Mouse (Mus musculus) forebrain, embryonic 13.5 days (tissue): ENCODE data around the gene Gm49711. TPM values are rescaled to one million over a fixed set of nuclear protein-coding genes. Genes with fewer than 3 reads are reported as not detected.
A peak's percentile ranks its signal among the peaks of the same experiment; 100 is the strongest.

Source experiments
- ATAC-seq: fragments of 200-750 bp; cut with Nextera tagmentation; 2 replicates; pipeline ENCODE4 v1.8.0; 2017
- H3K27ac ChIP-seq: fragments of 300-500 bp; sonication (generic); 2 replicates; pipeline ENCODE4 v1.5.1; 2015; ENCODE audit warnings: inconsistent platforms, mild to moderate bottlenecking, moderate library complexity
- H3K27me3 ChIP-seq: fragments of 300-500 bp; sonication (generic); 2 replicates; pipeline ENCODE4 v1.6.1; 2015; ENCODE audit warnings: mild to moderate bottlenecking, inconsistent platforms
- H3K36me3 ChIP-seq: fragments of 300-500 bp; sonication (generic); 2 replicates; pipeline ENCODE4 v1.6.1; 2015; ENCODE audit warnings: mild to moderate bottlenecking, inconsistent platforms; ENCODE audit not compliant: poor library complexity, severe bottlenecking
- H3K4me1 ChIP-seq: fragments of 300-500 bp; sonication (generic); 2 replicates; pipeline ENCODE4 v1.6.1; 2015; ENCODE audit warnings: inconsistent platforms
- H3K4me2 ChIP-seq: fragments of 300-500 bp; sonication (generic); 2 replicates; pipeline ENCODE4 v1.6.1; 2015; ENCODE audit warnings: inconsistent platforms, mild to moderate bottlenecking, moderate library complexity
- H3K4me3 ChIP-seq: fragments of 300-500 bp; sonication (generic); 2 replicates; pipeline ENCODE4 v1.5.1; 2015; ENCODE audit warnings: mild to moderate bottlenecking, inconsistent platforms
- H3K9ac ChIP-seq: fragments of 300-500 bp; sonication (generic); 2 replicates; pipeline ENCODE4 v1.6.1; 2015; ENCODE audit warnings: mild to moderate bottlenecking, inconsistent platforms
- H3K9me3 ChIP-seq: fragments of 300-500 bp; sonication (generic); replicated peaks from 2 replicates; pipeline ENCODE4 v1.6.1; 2016; ENCODE audit warnings: inconsistent platforms
- WGBS: fragments of 180-500 bp; shearing (Covaris S2); methylation state at CpG from one replicate; pipeline ENCODE4 v1.1.7; 2015; 5-methylcytosine and 5-hydroxymethylcytosine counted together
- polyA plus RNA-seq: library from polyadenylated mRNA; unstranded; fragments of >200 nt; fragmentation: Nextera tagmentation; extraction: Ambion mirVana; gene quantifications from 2 replicates; pipeline ENCODE4 v1.2.1, GENCODE M21; 2015

Gene Gm49711
- polyA plus RNA-seq, 1 experiment from 2014 or later, result 0.18 TPM

GRCm38 (mm10) chr16:92134148-92134764 is 76.1 kb downstream of the Gm49711 start:
- WGBS, result 86% methylated on average over 11 of the region's 11 CpGs
- Histone ChIP-seq H3K9me3 (no peaks in the 10 kb centered on the region), H3K4me2 (no peak overlapping the region), H3K27me3 (0 out of 2 replicates have a peak, but pooled peaks cover 4% of the 10 kb centered on the region), H3K4me1 (peaks cover 4% of the 10 kb centered on the region), H3K27ac (no peak overlapping the region), H3K36me3 (no peaks in the 10 kb centered on the region), H3K9ac (no peak overlapping the region), H3K4me3 (no peak overlapping the region)
- no peak for ATAC-seq

- ATAC-seq, result no peak
- H3K4me3 ChIP-seq, result no peak overlapping the region
- no peaks in the 10 kb centered on the region for H3K36me3 ChIP-seq
- H3K27me3 ChIP-seq, result peaks cover 8% of the 10 kb centered on the region; the same call in 1 of the 2 replicates
- H3K9ac ChIP-seq, result no peak overlapping the region
- H3K27ac ChIP-seq, result no peak overlapping the region
- WGBS, result 92% methylated on average over 15 of the region's 15 CpGs
- no peaks in the 10 kb centered on the region for H3K9me3 ChIP-seq
- no peak overlapping the region for H3K4me2 ChIP-seq
- H3K4me1 ChIP-seq, result peaks cover 22% of the 10 kb centered on the region
Observed at GRCm38 (mm10) chr16:92136275-92136674, 78.2 kb downstream of the Gm49711 start.

DNA sequence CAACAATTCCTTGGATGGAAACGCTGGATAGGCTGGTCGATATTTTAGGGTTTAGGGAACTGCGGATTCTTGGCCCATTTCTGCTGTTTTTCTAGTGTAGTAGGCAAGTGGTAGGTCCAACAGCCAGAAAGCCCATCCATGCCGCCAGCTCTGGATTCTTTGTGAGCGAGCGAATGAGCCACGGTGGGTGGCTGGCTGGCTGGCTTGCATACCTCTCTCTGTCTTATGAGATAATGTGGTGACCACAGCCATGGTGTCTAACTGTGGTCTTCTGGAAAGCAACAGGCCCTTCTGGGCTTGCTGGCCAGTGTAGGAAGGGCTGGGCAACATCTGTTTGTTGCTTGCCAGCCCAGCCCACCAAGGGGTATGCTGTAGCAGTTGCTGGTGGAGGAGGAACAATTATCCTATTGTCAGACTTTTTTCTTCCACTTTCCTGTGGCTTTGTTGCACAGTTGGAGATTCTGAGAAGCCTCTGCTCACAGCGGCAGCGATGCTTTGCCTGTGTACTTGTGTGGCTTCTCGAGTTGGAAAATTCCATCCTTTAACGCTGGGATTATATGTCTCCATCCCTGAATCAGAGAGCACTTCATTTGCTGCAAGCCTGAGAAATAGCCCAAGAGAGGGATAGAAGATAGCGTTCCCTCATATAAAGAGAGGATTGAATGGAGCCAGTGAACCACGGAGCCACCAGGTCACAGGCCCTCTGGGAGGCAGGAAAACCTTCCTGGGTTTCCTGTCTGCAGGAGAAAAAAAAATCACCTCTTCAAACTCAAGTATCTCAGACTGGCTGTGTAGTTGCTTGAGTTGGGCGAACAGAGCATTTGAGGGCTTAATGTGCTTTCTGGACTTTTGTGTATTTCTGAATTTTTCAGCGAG is 81.5 kb downstream of the Gm49711 start:
- H3K4me2 ChIP-seq, result no peak overlapping the region
- no peak for ATAC-seq
- H3K4me1 ChIP-seq, result peaks cover 39% of the 10 kb centered on the region
- peak overlapping the region; percentile 32; the same call in 1 of the 2 replicates for H3K27ac ChIP-seq
- WGBS, result 30% methylated on average over 15 of the region's 15 CpGs
- no peak overlapping the region for H3K9ac ChIP-seq
- no peaks in the 10 kb centered on the region for H3K36me3 ChIP-seq
- H3K27me3 ChIP-seq, result peaks cover 8% of the 10 kb centered on the region; the same call in 1 of the 2 replicates
- H3K4me3 ChIP-seq, result no peak overlapping the region
- no peaks in the 10 kb centered on the region for H3K9me3 ChIP-seq

GRCm38 (mm10) chr16:92140328-92140727 is 82.2 kb downstream of the Gm49711 start:
- no peaks in the 10 kb centered on the region for H3K9me3 ChIP-seq
- no peak overlapping the region for H3K9ac ChIP-seq
- H3K4me2 ChIP-seq, result no peak overlapping the region
- H3K27ac ChIP-seq, result no peak overlapping the region
- no peak overlapping the region for H3K4me3 ChIP-seq
- H3K36me3 ChIP-seq, result no peaks in the 10 kb centered on the region
- peaks cover 8% of the 10 kb centered on the region; the same call in 1 of the 2 replicates for H3K27me3 ChIP-seq
- H3K4me1 ChIP-seq, result peaks cover 39% of the 10 kb centered on the region
- ATAC-seq, result no peak
- 64% methylated on average over 9 of the region's 9 CpGs for WGBS

DNA sequence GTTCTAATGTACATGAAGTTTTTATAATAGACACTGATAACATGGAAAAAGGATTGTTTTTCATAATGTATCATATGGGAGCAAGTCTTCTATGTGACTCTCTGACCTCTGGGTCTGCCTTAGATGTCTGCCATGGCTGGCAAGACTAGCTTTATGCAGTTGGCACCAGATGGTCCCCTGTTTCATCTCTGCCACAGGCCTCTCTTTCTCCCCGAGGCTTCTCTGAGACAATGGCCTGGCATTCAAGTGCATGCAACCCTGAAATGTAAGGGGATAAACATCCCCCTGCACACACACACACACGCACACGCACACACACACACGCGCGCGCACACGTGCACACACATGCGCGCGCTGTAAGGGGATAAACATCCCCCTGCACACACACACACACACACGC is 82.9 kb downstream of the Gm49711 start:
- no peak overlapping the region for H3K27ac ChIP-seq
- H3K36me3 ChIP-seq, result no peaks in the 10 kb centered on the region
- WGBS, result 88% methylated on average over 12 of the region's 12 CpGs
- H3K9ac ChIP-seq, result no peak overlapping the region
- H3K27me3 ChIP-seq, result peaks cover 8% of the 10 kb centered on the region; the same call in 1 of the 2 replicates
- H3K4me1 ChIP-seq, result peaks cover 39% of the 10 kb centered on the region
- H3K4me3 ChIP-seq, result no peak overlapping the region
- H3K4me2 ChIP-seq, result no peak overlapping the region
- no peaks in the 10 kb centered on the region for H3K9me3 ChIP-seq
- ATAC-seq, result no peak

GRCm38 (mm10) chr16:92142426-92143012 is 84.4 kb downstream of the Gm49711 start:
- Histone ChIP-seq H3K27ac (peak overlapping the region; percentile 54; the same call in 1 of the 2 replicates), H3K4me2 (no peak overlapping the region), H3K9me3 (no peaks in the 10 kb centered on the region; the same call in 1 of the 2 replicates), H3K9ac (no peak overlapping the region), H3K27me3 (peaks cover 11% of the 10 kb centered on the region; the same call in 1 of the 2 replicates), H3K4me3 (no peak overlapping the region), H3K36me3 (no peaks in the 10 kb centered on the region), H3K4me1 (peaks cover 39% of the 10 kb centered on the region)
- WGBS, result 8% methylated on average over 9 of the region's 9 CpGs
- peak; percentile 33; the same call in 1 of the 2 replicates for ATAC-seq

- no peak overlapping the region for H3K9ac ChIP-seq
- no peaks in the 10 kb centered on the region for H3K36me3 ChIP-seq
- no peak overlapping the region for H3K27ac ChIP-seq
- no peak overlapping the region for H3K4me3 ChIP-seq
- peaks cover 3% of the 10 kb centered on the region; the same call in 1 of the 2 replicates for H3K27me3 ChIP-seq
- peaks cover 4% of the 10 kb centered on the region for H3K4me1 ChIP-seq
- ATAC-seq, result no peak
- WGBS, result 89% methylated on average over 12 of the region's 12 CpGs
- no peak overlapping the region for H3K4me2 ChIP-seq
- no peaks in the 10 kb centered on the region; the same call in 1 of the 2 replicates for H3K9me3 ChIP-seq
Observed at GRCm38 (mm10) chr16:92147631-92148366, 89.7 kb downstream of the Gm49711 start.

GRCm38 (mm10) chr16:92148367-92148728 is 90.2 kb downstream of the Gm49711 start:
- Histone ChIP-seq H3K27me3 (peaks cover 3% of the 10 kb centered on the region; the same call in 1 of the 2 replicates), H3K4me2 (no peak overlapping the region), H3K27ac (no peak overlapping the region), H3K4me3 (no peak overlapping the region), H3K4me1 (no peaks in the 10 kb centered on the region), H3K9ac (no peak overlapping the region), H3K36me3 (no peaks in the 10 kb centered on the region), H3K9me3 (no peaks in the 10 kb centered on the region; the same call in 1 of the 2 replicates)
- WGBS, result 92% methylated on average over 2 of the region's 2 CpGs
- no peak for ATAC-seq

DNA sequence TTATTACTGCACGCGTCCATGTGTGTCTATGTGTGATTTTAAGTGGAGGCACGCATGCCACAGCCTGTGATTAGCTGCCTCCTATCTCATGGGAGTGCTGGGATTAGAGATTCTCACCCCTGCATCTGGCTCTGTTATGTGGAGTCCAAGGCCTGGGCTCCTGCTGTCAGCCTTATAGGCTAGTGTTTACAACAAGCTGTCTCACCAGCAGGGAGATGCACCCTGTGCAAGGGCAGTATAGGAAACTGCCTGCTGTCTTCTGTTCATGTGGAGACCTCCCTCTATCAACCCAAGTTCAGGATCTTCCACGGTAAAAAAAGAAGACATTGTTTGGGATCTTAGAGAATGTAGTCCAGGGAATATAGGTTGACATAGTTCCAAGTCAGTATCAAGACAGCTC is 92.9 kb downstream of the Gm49711 start:
- Histone ChIP-seq H3K4me1 (no peaks in the 10 kb centered on the region), H3K27ac (no peak overlapping the region), H3K4me3 (no peak overlapping the region), H3K36me3 (no peaks in the 10 kb centered on the region), H3K27me3 (peaks cover 3% of the 10 kb centered on the region; the same call in 1 of the 2 replicates), H3K4me2 (no peak overlapping the region), H3K9ac (no peak overlapping the region), H3K9me3 (no peaks in the 10 kb centered on the region; the same call in 1 of the 2 replicates)
- 65% methylated on average over 4 of the region's 4 CpGs for WGBS
- no peak for ATAC-seq

DNA sequence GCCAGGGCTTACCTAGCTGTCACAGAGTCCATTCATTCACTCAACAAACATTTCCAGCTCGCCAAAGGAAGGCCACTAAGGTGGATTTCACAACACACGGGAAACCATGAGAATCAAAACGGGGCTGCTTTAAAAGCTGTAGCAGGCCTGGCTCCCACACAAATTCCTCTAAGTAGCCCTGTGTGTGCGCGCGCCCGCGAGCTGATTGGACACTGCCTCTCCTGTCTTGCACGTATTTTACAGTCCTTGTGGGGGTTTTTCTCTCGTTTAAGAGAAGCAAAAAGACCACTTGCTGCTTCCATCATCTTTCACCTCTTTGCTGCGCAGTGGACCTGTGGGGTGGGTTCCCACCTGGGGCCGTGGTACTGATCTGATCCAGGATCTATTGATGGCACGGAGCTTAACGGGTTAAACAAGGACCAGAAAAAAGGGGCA is 99.9 kb downstream of the Gm49711 start:
- Histone ChIP-seq H3K4me2 (peak overlapping the region; percentile 89), H3K4me1 (peaks cover 14% of the 10 kb centered on the region; the same call in 1 of the 2 replicates), H3K4me3 (peak overlapping the region; percentile 52), H3K36me3 (no peaks in the 10 kb centered on the region), H3K27ac (no peak overlapping the region; the same call in 1 of the 2 replicates), H3K9ac (peak overlapping the region; percentile 70), H3K27me3 (no peaks in the 10 kb centered on the region), H3K9me3 (no peaks in the 10 kb centered on the region)
- 2% methylated on average over 14 of the region's 14 CpGs for WGBS
- peak; percentile 61 for ATAC-seq

DNA sequence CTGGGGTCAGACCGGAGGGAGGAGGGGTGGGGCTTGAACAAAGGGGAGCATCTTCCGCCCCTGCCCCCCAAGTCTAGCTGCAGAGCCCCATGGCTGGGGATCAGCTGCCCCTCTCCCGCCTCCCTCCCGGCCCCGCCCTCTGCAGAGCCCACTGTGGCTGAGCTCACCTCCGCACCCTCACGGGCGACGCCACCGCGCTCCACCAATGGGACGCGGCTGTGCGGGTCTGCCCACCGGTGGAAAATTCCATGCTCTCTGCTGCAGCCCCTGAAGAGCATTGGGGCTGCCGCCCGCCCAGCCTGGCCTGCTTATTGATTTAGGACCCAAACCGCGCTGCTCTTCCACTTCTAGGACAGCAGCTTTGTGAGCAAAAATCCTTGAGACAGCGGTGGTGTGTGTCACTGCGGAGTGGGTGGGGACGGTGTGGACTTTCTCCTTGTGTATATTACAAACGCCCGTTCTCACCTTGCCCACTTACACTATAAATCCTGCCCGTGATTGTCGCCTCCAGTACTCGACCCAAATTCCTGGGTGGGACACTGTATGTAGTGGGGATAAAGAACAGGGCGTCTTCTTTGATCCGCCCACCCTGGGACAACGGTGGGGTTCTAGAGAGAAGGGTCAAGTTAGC is 100.5 kb downstream of the Gm49711 start:
- Histone ChIP-seq H3K9me3 (no peaks in the 10 kb centered on the region), H3K9ac (peak overlapping the region; percentile 70), H3K4me3 (peak overlapping the region; percentile 52), H3K4me2 (peak overlapping the region; percentile 89), H3K36me3 (no peaks in the 10 kb centered on the region), H3K27ac (no peak overlapping the region; the same call in 1 of the 2 replicates), H3K27me3 (no peaks in the 10 kb centered on the region), H3K4me1 (peaks cover 14% of the 10 kb centered on the region; the same call in 1 of the 2 replicates)
- ATAC-seq, result peak; percentile 98
- 4% methylated on average over 30 of the region's 30 CpGs for WGBS
